Mouse (Mus musculus) common myeloid progenitor, adult 5-6 weeks (primary cell): ENCODE results near the gene Tbc1d9. TPM values are rescaled to one million over a fixed set of nuclear protein-coding genes. Genes with fewer than 3 reads are reported as not detected.

ENCODE experiments used
- ATAC-seq: replicated peaks from 2 replicates; pipeline ENCODE4 v1.8.0; 2016; ENCODE audit warnings: low read depth, mild to moderate bottlenecking, moderate TSS enrichment, inconsistent platforms; ENCODE audit not compliant: poor library complexity, severe bottlenecking
- total RNA-seq: library from RNA; stranded (forward); fragments of 200-1000, 187-1606 nt; gene quantifications from 2 replicates; pipeline ENCODE4 v1.2.3, GENCODE M21; 2017

Gene Tbc1d9
- total RNA-seq, 1 experiment from 2014 or later, result 7.2 TPM

DNA sequence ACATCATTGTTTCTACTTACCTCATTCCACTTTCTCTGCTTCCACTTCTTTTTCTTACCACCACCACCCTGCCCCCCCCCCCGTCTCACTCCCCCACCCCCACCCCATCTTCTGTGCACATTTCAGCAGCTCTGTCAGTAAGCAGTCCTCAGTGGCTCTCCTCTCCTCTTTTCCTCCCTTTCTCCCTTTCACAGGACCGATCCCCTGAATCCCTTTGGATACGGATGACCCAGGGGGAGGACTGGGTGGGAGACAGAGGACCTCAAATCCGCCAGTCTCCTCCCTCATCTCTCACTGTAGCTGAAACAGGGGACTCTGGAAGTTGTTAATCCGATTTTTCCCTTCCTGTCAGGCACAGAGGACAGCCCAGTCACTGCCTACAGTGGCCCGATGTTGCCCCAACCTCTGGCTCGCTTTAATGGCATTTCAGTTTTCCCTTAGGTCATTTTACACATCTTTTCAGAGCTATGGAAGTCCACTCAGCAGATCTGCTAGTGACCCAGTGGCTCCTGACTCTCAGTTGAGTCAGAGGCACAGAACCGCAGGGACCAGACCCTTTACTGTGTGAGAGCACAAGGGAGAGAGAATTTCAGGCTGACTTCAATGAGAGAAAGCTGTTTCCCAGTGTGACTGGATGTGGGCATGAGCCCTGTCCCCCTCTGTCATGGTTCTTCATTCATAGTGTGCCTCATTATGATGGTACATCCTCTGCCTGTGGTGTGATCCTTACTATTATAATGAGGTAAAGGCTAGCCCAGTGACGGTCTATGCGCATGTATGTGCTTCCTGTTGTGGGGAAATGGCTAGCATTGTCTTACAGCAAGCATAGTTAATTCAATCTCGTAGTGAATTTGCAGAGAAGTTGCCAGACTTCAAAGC, 12.4 kb downstream of the Tbc1d9 start:
- peak; percentile 46 for ATAC-seq

DNA sequence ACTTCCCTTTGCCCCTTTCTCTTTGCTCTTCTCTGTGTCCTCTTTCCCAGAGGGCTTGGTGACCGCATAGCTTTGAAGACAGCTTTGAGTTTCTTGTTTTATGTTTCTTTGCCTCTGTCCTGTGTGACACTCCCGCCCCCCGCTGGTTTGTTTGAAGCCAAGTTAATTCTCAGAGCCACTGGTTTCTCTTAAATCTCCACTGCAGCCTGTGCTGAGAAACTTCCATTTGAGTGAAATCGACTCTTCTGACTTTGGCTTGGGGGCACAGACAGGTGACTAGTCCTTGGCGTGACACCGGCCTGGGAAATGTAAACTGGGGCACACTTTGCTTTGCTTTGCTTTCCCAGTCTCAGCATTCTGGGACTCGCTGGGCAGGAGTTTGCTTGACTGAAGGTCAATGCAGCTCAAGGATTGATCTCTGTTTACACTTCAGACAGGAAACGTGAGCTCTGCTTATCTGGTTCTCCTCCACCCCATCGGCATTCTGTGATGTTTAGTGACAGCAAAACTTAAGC, 13.1 kb downstream of the Tbc1d9 start:
- peak; percentile 57; the same call in 1 of the 2 replicates for ATAC-seq

DNA sequence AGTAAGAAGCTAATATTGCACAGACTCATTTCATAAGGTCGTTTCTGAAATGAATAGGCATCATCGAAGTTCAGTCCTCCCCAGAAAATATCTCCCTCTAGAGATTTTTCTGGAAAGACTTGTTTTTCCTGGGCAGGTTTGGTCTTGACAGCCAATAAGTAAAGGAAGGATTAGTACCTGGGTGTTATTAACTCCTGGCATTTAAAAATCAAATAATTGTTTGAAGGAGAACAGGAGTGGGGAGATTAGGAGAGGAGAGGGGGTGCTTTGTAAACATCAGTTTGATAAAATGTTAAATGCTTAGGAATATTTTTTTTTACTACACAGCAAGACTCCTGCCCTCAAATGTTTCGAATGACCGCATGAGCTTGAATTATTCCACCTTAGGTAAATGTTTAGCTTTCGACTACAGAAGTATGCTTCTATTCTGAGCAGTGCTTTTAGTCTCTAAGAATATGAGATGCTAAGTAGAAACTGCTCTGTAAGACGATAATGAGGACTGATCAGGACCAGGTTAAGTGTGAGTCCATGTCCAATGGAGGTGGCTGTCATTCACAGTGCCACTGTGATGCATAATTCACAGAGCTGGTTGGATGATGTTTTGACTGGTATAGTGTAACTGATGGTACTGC, 16.8 kb downstream of the Tbc1d9 start:
- ATAC-seq, result no peak

DNA sequence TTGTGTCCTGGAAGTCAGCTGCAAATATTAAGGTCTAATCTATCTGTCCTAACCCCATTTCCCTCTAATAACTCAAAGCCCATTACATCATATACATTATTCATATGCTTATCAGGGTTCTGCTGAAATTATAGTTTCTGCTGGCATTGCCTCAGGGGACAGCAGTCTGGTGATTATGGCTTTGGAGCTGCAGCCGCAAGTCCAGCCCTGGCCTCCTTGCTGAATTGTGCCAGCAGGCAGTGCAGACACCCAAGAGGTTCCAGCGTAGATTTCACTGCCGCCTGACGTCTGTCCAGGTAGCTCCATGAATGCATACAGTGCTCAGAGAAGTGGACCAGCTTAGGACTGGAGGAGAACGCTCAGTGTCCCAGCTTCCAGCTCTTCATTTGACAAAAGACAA, 17.6 kb downstream of the Tbc1d9 start:
- no peak for ATAC-seq

DNA sequence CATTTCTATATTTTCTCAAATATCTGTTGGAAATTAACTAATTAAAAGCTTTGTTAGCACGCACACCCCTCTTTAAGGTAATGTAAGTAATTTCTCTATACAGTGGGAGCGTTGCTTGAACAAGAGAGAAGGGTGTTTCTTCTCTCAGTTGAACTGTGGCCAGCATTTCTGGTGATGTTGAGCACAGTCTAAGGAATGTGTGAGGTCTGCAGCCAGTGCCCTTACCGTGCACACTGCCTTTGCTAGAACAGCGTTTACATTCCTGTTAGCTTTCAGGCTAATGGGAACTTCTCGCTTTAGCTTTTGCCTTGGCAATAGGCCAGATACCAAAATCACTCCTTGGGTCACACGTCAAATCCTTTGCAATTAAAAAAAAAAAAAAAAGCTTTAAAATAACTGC, 21.2 kb downstream of the Tbc1d9 start:
- ATAC-seq, result no peak

DNA sequence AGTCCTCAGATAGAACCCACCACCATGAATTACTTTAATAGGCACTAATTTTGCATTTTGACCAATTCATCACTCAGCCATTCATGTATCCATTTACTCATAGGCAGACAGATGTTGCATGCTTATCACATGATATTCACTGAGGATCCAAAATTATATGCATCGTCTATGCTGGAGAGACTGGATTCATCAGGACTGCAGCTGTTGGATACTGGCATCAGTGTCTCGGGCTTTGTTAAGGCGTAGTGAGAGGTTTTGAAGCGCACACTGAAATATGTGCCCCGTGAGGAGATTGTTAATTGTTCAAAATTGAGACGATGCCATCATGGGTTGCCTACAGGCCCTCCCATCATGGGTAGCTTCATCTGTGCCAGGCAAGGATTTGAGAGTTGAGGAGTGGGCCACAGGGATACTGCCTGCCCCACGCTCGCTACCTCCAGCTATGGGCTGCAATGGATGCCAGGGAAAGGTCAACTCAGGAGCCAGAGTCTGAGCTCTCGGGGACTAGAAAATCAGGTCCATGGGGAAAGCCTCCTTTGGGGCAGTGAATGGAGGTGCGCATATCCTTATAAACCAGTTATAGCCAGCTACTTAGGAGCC, 22.3 kb downstream of the Tbc1d9 start:
- no peak for ATAC-seq

DNA sequence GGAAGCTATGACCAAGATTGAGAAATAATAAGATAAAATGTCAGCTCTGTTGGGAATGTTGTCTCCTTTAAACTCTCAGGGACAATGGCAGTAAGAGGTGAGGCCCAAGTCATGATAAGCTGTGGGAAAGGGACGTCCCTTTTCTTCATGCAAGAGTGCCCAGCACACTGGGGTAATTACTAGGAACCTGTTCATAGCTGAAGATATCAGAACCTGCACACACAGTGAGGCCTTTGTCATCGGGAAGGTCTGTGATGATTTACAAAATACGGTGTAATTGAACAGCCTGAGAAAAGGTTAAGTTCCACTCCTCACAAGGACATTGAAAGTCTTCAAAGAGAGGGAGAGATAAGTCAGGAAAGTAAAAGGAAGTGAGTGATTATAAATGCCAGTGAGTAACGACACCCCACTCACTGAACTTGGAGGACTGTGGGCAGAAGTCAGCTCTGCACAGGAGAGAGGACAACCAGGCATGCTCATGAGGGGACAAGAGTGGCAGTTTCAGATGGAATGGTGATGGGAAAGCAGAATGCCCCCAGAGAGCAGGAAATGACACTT, 24.5 kb downstream of the Tbc1d9 start:
- no peak for ATAC-seq

DNA sequence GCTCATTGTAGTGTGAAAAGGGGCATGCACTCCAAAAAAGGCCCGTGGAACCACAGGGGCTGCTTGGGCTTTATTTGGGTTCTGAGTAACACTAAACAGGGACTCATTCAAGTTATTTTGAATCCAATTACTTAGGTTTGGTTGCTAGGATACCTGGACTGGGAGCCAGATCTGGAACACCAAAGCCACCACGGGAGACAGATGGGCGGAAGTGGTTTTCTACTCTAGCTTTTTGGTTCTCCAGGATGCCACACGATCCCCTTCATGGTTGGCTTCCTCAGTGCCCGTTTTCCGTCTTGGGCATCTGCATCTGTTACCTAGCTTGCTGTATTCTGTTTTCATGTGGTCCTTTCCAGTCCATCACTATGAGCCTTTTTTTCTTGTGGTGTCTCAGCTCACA, 30.9 kb downstream of the Tbc1d9 start:
- ATAC-seq, result no peak

DNA sequence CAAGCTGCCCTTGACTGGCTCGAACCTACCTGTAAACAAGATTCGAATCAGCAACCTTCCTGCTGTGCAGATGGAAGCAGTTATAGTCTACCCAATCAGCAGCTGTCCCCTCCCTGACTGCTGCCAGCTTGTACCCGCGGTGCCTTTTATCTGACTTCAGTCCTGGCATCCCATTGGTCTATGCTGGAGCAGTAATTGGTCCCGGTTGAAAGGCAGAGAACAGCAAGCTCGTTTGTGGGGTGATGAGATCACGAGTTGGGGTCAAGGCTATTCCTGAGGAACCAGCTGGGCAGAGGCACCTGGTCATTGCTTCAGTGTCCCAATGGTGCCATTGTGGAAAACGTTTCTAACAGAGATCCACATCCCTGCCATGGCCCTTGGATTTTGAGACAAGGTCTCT, 34.6 kb downstream of the Tbc1d9 start:
- ATAC-seq, result no peak

DNA sequence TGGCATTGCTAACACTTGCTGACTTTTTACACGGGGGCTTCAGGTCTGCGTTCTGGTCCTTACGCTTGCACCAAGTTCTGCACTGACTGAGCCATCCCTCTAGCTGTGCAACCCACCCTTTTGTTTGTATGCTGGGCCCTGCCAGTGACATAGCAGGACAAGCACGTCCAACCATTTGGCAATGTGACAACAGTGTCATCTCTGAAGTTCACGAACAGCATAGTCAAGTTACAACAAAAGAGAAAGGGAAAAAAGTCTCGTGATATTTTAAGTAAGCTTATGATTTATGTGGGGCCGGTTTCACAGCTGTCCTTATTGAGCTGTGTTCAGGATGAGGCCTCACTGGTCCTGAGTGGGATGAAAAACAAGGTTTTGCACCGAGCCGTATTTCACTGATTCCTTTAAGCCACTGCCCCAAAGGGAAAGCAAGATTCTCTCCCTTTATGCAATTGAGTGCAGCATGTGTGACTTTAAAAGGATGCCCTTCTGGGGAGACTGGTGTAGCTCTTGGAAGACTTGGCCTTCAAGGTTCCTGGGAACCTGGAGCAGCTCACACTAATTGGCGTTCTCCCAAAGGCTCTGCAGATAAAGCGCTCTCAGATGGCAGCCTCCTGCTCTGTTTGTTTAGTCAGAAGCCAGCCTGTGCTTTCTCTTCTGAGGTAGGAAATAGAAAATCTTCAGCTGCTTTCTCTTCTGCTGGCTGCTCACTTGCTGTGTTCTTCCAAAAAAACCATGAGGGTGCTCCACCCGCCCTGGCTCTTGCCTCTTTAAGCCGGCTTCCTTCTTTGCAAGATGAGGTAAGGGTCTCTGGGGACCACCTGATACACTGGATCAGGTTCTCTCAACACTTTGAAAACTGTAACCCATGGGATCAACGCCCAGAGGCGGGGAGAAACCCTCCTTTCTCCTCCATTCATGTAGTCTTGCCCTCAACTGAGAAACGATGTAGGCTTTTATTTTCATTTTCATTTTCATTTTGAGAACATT, 35.3 kb downstream of the Tbc1d9 start:
- peak; percentile 24; the same call in 1 of the 2 replicates for ATAC-seq

DNA sequence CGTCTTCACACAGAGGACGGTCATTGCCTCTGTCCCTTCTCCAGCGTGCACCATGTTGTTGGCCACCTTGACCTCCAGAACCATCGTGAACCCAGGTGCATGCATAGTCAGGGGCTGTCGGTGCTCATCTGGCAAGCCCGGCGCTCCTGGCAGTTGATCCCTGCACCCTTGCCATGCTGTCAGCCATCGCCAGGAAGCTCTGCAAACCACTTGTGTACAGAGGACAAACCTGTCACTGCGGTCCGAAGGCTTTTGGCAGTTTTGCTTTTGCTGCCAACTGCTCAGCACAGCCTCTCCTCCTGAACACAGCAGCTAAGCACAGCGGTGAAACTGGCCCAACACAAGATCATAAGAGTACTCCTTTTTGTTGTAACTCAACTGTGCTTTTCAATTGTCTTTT, 37.8 kb downstream of the Tbc1d9 start:
- ATAC-seq, result 0 out of 2 replicates have a peak, but pooled peaks have one; percentile 26

DNA sequence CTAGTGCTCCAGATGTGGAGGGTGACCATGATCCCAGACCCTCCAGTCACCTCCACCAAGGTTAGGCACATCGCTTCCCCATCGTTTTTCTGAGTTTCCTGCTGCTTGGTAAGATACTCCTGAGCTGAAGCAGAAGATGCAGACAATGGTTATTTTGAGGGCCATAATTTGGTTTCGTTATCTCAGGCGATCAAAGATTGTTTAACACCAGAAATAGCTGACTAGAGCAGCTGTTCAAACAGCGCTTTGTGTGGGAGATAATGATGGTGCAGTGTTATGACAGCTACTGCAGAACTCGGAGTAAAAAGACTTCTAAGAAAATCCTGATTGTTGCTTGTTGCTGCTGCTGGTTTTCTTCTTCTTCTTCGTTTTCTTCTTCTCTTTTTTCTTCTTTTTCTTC, 40.8 kb downstream of the Tbc1d9 start:
- ATAC-seq, result 0 out of 2 replicates have a peak, but pooled peaks have one; percentile 23

DNA sequence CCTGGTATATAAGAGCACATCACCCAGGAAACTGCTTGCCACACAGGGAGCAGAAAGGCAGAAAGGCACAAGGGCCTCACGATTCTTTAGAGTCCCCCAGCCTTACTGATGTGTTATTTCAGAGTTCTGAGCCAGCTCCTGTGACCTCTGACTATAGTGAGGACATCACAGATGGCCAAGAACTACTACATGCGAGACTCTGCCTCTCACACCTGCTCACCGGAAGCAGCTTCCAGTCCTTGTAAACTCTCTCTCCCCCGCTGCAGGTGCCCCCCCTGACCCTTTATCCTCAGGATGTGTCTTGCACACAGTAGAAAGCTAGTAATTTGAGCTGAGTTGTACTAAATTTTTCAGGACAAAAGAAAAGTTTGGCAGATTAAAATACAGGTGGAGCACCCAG, 44.4 kb downstream of the Tbc1d9 start:
- no peak for ATAC-seq

DNA sequence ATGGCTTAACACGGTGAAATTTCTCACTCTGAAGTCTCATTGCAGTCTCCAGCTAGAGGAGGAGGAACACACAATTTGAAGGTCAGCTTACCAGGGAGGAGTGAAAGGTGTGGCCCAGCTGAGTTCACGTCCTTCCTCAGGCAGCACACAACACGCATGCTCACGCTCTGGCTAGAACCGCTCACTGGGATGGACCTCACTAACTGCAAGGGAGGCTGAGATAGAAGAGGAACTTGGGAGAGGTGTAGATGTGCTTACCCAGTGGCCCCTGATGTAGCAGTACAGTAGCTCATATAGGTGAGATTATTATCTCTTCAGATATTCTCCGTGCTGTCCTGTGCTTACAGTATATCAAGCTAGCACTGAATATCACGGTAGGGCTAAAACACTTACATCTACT, 45.5 kb downstream of the Tbc1d9 start:
- no peak for ATAC-seq

DNA sequence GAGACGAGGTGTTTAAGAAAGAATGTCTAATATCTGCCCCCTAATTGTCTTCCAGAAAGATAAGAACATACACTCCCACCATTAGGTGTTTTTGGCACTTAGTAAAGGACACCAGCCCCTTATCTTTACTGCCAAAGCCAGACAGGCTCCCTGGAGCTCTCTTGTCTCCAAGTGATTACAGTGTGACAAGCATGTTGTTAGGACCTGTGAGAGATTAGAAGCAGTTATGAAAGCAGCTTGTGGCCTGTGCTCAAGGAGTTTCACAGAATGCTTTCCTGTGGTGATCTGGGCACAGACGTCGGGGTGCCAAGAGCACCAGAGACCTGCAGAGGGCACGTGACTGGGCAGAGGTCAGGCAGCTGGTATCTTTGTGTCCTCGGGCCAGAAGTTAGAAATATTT, 49.9 kb downstream of the Tbc1d9 start:
- peak; percentile 88 for ATAC-seq

DNA sequence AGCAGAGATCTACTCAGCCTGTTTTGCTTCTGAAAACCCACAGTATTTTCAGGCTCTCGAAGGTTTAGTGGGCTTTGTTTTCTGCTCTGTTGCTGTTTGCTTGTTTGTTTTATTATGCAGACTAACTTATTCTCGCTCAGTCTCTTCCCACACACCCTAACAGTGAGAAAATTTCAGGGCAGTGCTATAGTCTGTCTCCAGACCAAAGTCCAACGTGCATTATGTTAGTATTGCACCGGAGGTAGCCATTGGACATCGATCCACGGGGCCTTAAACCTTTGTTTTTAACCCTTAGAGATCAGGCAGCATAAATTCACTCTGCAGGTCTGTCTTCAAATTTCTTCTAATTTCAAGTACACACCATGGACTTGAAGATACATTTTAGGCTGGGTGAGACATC, 51.4 kb downstream of the Tbc1d9 start:
- ATAC-seq, result no peak

DNA sequence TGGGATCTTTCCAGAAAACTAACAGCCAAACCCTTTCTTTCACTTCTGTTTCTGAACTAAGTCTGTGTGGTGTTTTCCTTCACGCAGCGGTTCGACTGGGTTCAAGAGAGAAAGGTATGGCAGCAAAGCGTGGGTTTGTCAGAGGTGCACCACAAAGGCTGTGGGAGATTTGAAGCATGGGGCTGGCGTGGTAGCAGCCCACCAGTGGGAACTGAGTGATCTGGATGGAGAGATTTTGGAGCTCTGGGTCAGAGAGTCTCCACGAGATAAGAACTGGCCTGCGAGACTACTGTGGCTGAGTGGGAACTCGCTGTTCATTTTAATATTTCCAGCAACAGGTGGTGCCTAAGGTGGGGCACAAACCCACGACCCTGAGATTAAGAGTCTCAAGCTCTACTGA, 52.0 kb downstream of the Tbc1d9 start:
- no peak for ATAC-seq

DNA sequence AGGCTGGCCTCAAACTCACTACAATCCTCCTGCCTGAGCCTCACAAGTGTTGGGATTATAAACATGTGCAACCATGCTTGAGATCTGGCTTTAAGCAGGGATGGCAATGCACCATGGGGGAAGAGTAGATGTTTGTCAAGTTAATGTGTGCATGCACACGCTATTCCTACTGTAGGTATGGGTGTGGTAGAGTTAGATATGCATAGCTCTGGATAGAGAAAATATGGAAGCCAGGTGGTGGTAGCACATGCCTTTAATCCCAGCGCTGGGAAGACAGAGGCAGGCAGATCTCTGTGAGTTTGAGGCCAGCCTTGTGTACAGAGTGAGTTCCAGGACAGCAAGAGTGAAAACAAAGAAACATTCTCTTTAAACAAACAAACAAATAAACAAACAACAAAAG, 52.7 kb downstream of the Tbc1d9 start:
- no peak for ATAC-seq

DNA sequence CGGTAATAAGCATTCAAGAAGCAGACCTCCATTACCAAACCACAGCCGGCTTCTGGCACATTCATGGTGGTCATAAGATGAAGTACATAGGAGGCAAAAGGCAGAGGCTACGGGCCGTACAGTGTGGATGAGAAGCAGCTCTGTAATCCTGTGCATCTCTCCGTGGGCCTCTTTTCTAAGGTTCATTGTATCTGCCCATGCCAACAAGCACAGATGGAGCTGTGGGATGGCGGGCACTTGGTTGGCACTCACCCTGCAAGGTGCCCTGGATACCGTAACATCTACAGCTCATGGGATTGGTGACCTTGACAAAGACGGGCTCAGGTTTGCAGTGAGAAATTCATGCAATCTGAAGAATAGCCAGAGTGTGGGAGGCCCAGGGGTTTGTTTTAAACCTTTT, 54.2 kb downstream of the Tbc1d9 start:
- no peak for ATAC-seq
